Mouse (Mus musculus) midbrain, embryonic 12.5 days (tissue): ENCODE measurements at regions not wholly inside any gene's neighbourhood (a gene's known extent, or its start where the extent isn't known, plus 50 kb on each side); places are given as distances from the start of the nearest gene placed in this dataset.

Source experiments
- ATAC-seq: fragments of 200-750 bp; cut with Nextera tagmentation; 2 replicates; pipeline ENCODE4 v1.8.0; 2017; ENCODE audit warnings: low read depth, moderate TSS enrichment, moderate library complexity; ENCODE audit not compliant: low FRiP score
- H3K27ac ChIP-seq: fragments of 300-500 bp; sonication (generic); replicated peaks from 2 replicates; pipeline ENCODE4 v1.5.1; 2016; ENCODE audit warnings: mild to moderate bottlenecking
- H3K27me3 ChIP-seq: fragments of 300-500 bp; sonication (generic); 2 replicates; pipeline ENCODE4 v1.6.1; 2016; ENCODE audit warnings: mild to moderate bottlenecking
- H3K36me3 ChIP-seq: fragments of 300-500 bp; sonication (generic); 2 replicates; pipeline ENCODE4 v1.6.1; 2016
- H3K4me1 ChIP-seq: fragments of 300-500 bp; sonication (generic); 2 replicates; pipeline ENCODE4 v1.6.1; 2016
- H3K4me2 ChIP-seq: fragments of 300-500 bp; sonication (generic); replicated peaks from 2 replicates; pipeline ENCODE4 v1.6.1; 2016; ENCODE audit warnings: mild to moderate bottlenecking, moderate library complexity
- H3K4me3 ChIP-seq: fragments of 300-500 bp; sonication (generic); 2 replicates; pipeline ENCODE4 v1.5.1; 2016; ENCODE audit warnings: mild to moderate bottlenecking
- H3K9ac ChIP-seq: fragments of 300-500 bp; sonication (generic); replicated peaks from 2 replicates; pipeline ENCODE4 v1.6.1; 2016; ENCODE audit warnings: mild to moderate bottlenecking, moderate library complexity
- H3K9me3 ChIP-seq: fragments of 300-500 bp; sonication (generic); 2 replicates; pipeline ENCODE4 v1.6.1; 2016; ENCODE audit warnings: mild to moderate bottlenecking
- WGBS: fragments of 180-500 bp; shearing (Covaris S2); methylation state at CpG from one replicate; pipeline ENCODE4 v1.1.7; 2016; 5-methylcytosine and 5-hydroxymethylcytosine counted together

- Histone ChIP-seq H3K4me3 (no peak overlapping the region), H3K27ac (no peak overlapping the region), H3K9me3 (no peaks in the 10 kb centered on the region), H3K9ac (no peak overlapping the region), H3K4me1 (no peaks in the 10 kb centered on the region), H3K4me2 (no peak overlapping the region), H3K27me3 (no peaks in the 10 kb centered on the region), H3K36me3 (no peaks in the 10 kb centered on the region)
- ATAC-seq = no peak
- 70% methylated on average over 3 of the region's 3 CpGs for WGBS
Observed at GRCm38 (mm10) chr6:84514623-84515022, 79.1 kb downstream of the Cyp26b1 start.

- 91% methylated on average over 3 of the region's 3 CpGs for WGBS
- no peaks in the 10 kb centered on the region for H3K27me3 ChIP-seq
- no peaks in the 10 kb centered on the region for H3K4me1 ChIP-seq
- no peak overlapping the region for H3K4me2 ChIP-seq
- no peak overlapping the region for H3K4me3 ChIP-seq
- no peak overlapping the region for H3K9ac ChIP-seq
- no peak for ATAC-seq
- no peak overlapping the region for H3K27ac ChIP-seq
- no peaks in the 10 kb centered on the region for H3K9me3 ChIP-seq
- H3K36me3 ChIP-seq = no peaks in the 10 kb centered on the region
Observed at GRCm38 (mm10) chr6:84508598-84508997, 85.1 kb downstream of the Cyp26b1 start.

GRCm38 (mm10) chr6:84506675-84507074 lies 87.0 kb downstream of the Cyp26b1 start:
- 45% methylated on average over 1 of the region's 1 CpGs for WGBS
- H3K4me3 ChIP-seq = no peak overlapping the region
- no peak overlapping the region for H3K27ac ChIP-seq
- 0 out of 2 replicates have a peak, but pooled peaks cover 2% of the 10 kb centered on the region for H3K27me3 ChIP-seq
- no peaks in the 10 kb centered on the region for H3K4me1 ChIP-seq
- no peak overlapping the region for H3K9ac ChIP-seq
- no peaks in the 10 kb centered on the region for H3K9me3 ChIP-seq
- H3K36me3 ChIP-seq = no peaks in the 10 kb centered on the region
- no peak overlapping the region for H3K4me2 ChIP-seq
- no peak for ATAC-seq

GRCm38 (mm10) chr6:84500255-84500886 lies 93.3 kb downstream of the Cyp26b1 start:
- 43% methylated on average over 13 of the region's 13 CpGs for WGBS
- Histone ChIP-seq H3K36me3 (no peaks in the 10 kb centered on the region), H3K27me3 (0 out of 2 replicates have a peak, but pooled peaks cover 3% of the 10 kb centered on the region), H3K9ac (no peak overlapping the region), H3K27ac (no peak overlapping the region), H3K4me2 (no peak overlapping the region), H3K4me3 (no peak overlapping the region), H3K9me3 (no peaks in the 10 kb centered on the region), H3K4me1 (no peaks in the 10 kb centered on the region; the same call in 1 of the 2 replicates)
- no peak for ATAC-seq

- no peak overlapping the region for H3K9ac ChIP-seq
- H3K27ac ChIP-seq = no peak overlapping the region
- no peaks in the 10 kb centered on the region for H3K9me3 ChIP-seq
- H3K4me3 ChIP-seq = no peak overlapping the region
- 0 out of 2 replicates have a peak, but pooled peaks cover 3% of the 10 kb centered on the region for H3K27me3 ChIP-seq
- H3K4me1 ChIP-seq = peaks cover 5% of the 10 kb centered on the region; the same call in 1 of the 2 replicates
- no peaks in the 10 kb centered on the region for H3K36me3 ChIP-seq
- ATAC-seq = no peak
- no peak overlapping the region for H3K4me2 ChIP-seq
- 88% methylated on average over 9 of the region's 9 CpGs for WGBS
Observed at GRCm38 (mm10) chr6:84498076-84498475, 95.6 kb downstream of the Cyp26b1 start.

- Histone ChIP-seq H3K4me3 (no peak overlapping the region), H3K9ac (no peak overlapping the region), H3K27me3 (no peaks in the 10 kb centered on the region), H3K4me1 (peaks cover 5% of the 10 kb centered on the region; the same call in 1 of the 2 replicates), H3K4me2 (no peak overlapping the region), H3K36me3 (no peaks in the 10 kb centered on the region), H3K9me3 (no peaks in the 10 kb centered on the region), H3K27ac (no peak overlapping the region)
- 92% methylated on average over 6 of the region's 6 CpGs for WGBS
- no peak for ATAC-seq
Observed at GRCm38 (mm10) chr6:84493676-84494075, 100.0 kb downstream of the Cyp26b1 start.

- Histone ChIP-seq H3K36me3 (no peaks in the 10 kb centered on the region), H3K9ac (no peak overlapping the region), H3K27me3 (no peaks in the 10 kb centered on the region), H3K9me3 (no peaks in the 10 kb centered on the region), H3K4me2 (no peak overlapping the region), H3K4me3 (no peak overlapping the region), H3K27ac (no peak overlapping the region), H3K4me1 (peaks cover 5% of the 10 kb centered on the region; the same call in 1 of the 2 replicates)
- no peak for ATAC-seq
- 90% methylated on average over 8 of the region's 8 CpGs for WGBS
Observed at GRCm38 (mm10) chr6:84493169-84493568, 100.5 kb downstream of the Cyp26b1 start.

- H3K36me3 ChIP-seq = no peaks in the 10 kb centered on the region
- H3K4me2 ChIP-seq = no peak overlapping the region
- peaks cover 5% of the 10 kb centered on the region; the same call in 1 of the 2 replicates for H3K4me1 ChIP-seq
- no peak overlapping the region for H3K27ac ChIP-seq
- 98% methylated on average over 2 of the region's 2 CpGs for WGBS
- no peaks in the 10 kb centered on the region for H3K9me3 ChIP-seq
- H3K9ac ChIP-seq = no peak overlapping the region
- no peak overlapping the region for H3K4me3 ChIP-seq
- ATAC-seq = no peak
- no peaks in the 10 kb centered on the region for H3K27me3 ChIP-seq
Observed at GRCm38 (mm10) chr6:84492594-84492993, 101.1 kb downstream of the Cyp26b1 start.

GRCm38 (mm10) chr6:84491106-84491505 lies 102.6 kb downstream of the Cyp26b1 start:
- no peak overlapping the region for H3K27ac ChIP-seq
- no peaks in the 10 kb centered on the region for H3K36me3 ChIP-seq
- H3K27me3 ChIP-seq = no peaks in the 10 kb centered on the region
- no peak overlapping the region for H3K9ac ChIP-seq
- no peak for ATAC-seq
- 82% methylated on average over 5 of the region's 5 CpGs for WGBS
- H3K4me1 ChIP-seq = 0 out of 2 replicates have a peak, but pooled peaks cover 5% of the 10 kb centered on the region
- no peak overlapping the region for H3K4me3 ChIP-seq
- H3K4me2 ChIP-seq = no peak overlapping the region
- H3K9me3 ChIP-seq = no peaks in the 10 kb centered on the region

- Histone ChIP-seq H3K36me3 (no peaks in the 10 kb centered on the region), H3K4me3 (no peak overlapping the region), H3K4me1 (0 out of 2 replicates have a peak, but pooled peaks cover 2% of the 10 kb centered on the region), H3K4me2 (no peak overlapping the region), H3K27me3 (no peaks in the 10 kb centered on the region), H3K9ac (no peak overlapping the region), H3K27ac (no peak overlapping the region), H3K9me3 (no peaks in the 10 kb centered on the region)
- WGBS = 62% methylated on average over 7 of the region's 7 CpGs
- no peak for ATAC-seq
Observed at GRCm38 (mm10) chr6:84481205-84481604, 112.5 kb downstream of the Cyp26b1 start.

GRCm38 (mm10) chr6:84477072-84477471 lies 116.6 kb downstream of the Cyp26b1 start:
- Histone ChIP-seq H3K4me1 (0 out of 2 replicates have a peak, but pooled peaks cover 2% of the 10 kb centered on the region), H3K27me3 (no peaks in the 10 kb centered on the region), H3K4me3 (no peak overlapping the region), H3K9me3 (no peaks in the 10 kb centered on the region), H3K27ac (no peak overlapping the region), H3K36me3 (no peaks in the 10 kb centered on the region), H3K4me2 (no peak overlapping the region), H3K9ac (no peak overlapping the region)
- no peak for ATAC-seq
- 50% methylated on average over 6 of the region's 6 CpGs for WGBS

GRCm38 (mm10) chr6:84476466-84476865 lies 117.2 kb downstream of the Cyp26b1 start:
- no peak for ATAC-seq
- Histone ChIP-seq H3K36me3 (no peaks in the 10 kb centered on the region), H3K4me3 (no peak overlapping the region), H3K27ac (no peak overlapping the region), H3K4me2 (no peak overlapping the region), H3K27me3 (no peaks in the 10 kb centered on the region), H3K9me3 (no peaks in the 10 kb centered on the region), H3K9ac (no peak overlapping the region), H3K4me1 (0 out of 2 replicates have a peak, but pooled peaks cover 2% of the 10 kb centered on the region)
- WGBS = 72% methylated on average over 9 of the region's 9 CpGs

GRCm38 (mm10) chr6:84474835-84475234 lies 118.9 kb downstream of the Cyp26b1 start:
- Histone ChIP-seq H3K4me1 (0 out of 2 replicates have a peak, but pooled peaks cover 2% of the 10 kb centered on the region), H3K27ac (no peak overlapping the region), H3K9me3 (no peaks in the 10 kb centered on the region), H3K36me3 (no peaks in the 10 kb centered on the region), H3K4me3 (no peak overlapping the region), H3K4me2 (no peak overlapping the region), H3K9ac (no peak overlapping the region), H3K27me3 (no peaks in the 10 kb centered on the region)
- no peak for ATAC-seq
